Mouse (Mus musculus): ENCODE results near the gene Bbc3. TPM values are rescaled to one million over a fixed set of nuclear protein-coding genes. Genes with fewer than 3 reads are reported as not detected.

Bbc3 gene
- total and polyA plus RNA-seq, 3 experiments = 2.9 to 9.3 TPM; not detected in 1

DNA sequence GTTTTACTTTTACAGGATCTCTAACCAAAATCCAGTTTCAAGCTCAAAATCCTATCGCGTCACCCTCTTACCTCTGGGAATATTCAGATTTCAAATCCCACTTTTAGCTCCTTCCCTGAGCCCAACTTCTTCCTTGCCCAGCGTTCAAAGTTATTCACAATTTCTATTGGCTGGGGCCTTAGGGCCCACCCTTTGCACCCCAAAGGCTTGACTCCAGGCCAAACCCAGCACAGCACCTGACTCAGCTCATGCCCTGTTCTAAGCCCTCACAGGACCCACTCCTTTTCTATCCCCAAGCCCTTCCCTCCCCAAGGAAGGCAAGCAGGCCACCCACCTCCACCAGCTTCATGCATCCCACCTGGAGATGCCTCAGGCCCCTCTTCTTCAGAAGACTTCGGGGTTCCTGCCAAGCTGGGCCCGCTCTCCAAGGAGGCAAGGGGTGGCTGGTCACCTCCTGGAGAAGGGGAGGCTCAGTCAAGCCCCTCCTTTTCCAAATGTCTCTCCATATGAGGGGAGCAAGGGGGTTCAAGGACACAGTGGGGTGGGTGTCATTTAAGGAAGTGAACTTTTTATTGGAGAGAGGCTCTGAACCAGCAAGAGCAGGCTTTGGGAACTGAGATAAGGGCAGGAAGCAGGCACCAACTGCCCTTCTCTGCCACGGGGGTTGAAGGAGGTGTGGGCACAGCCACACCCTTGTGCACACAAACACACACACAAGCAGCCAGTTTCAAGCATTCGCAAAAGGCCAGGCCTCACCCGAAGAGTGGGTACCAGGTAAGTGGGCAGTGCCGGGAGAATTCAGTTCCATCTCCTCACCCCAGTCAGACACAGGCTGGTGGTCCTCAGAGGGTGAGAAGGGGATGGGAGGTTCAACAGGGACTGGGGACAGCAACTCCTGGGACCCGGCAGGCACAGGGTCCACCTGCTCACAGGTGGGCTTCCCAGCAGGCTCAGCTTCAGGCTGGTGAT, 33.0 kb upstream of the Bbc3 start (continued):
- TF ChIP-seq SIN3A (IDR thresholded peaks at IDR 0.05; ENCODE audit: low read length) (peak; percentile 92), CHD1 (IDR thresholded peaks at IDR 0.05; ENCODE audit: low read depth, low read length) (no peak; the same call in 1 of the 2 replicates), MYC (IDR thresholded peaks at IDR 0.05; ENCODE audit: low read depth, low read length) (peak; percentile 62), ZNF384 (IDR thresholded peaks at IDR 0.05; ENCODE audit: low read depth, low read length) (no peak), MAFK (IDR thresholded peaks at IDR 0.05; ENCODE audit: borderline replicate concordance, low read depth, low read length) (0 out of 2 replicates have a peak, but pooled peaks have one; percentile 28), UBTF (IDR thresholded peaks at IDR 0.05; ENCODE audit: borderline replicate concordance, insufficient read depth, low read depth, low read length) (no peak), MAX (IDR thresholded peaks at IDR 0.05; ENCODE audit: low read length) (peak; percentile 67; the same call in 1 of the 2 replicates), RAD21 (IDR thresholded peaks at IDR 0.05; ENCODE audit: low read depth, low read length) (no peak), NRF1 (IDR thresholded peaks at IDR 0.05; ENCODE audit: insufficient read depth, low read depth, low read length, poor library complexity, severe bottlenecking) (no peak), GABPA (IDR thresholded peaks at IDR 0.05; ENCODE audit: low read depth, low read length) (no peak), JUND (IDR thresholded peaks at IDR 0.05; ENCODE audit: low read depth, low read length) (0 out of 2 replicates have a peak, but pooled peaks have one; percentile 49), ELF1 (IDR thresholded peaks at IDR 0.05; ENCODE audit: low read depth, low read length) (peak; percentile 40; the same call in 1 of the 2 replicates), ZMIZ1 (IDR thresholded peaks at IDR 0.05; ENCODE audit: low read depth, low read length) (no peak), TAL1 (IDR thresholded peaks at IDR 0.05; ENCODE audit: low read length) (peak; percentile 85), EP300 (IDR thresholded peaks at IDR 0.05; ENCODE audit: low read depth in 1 of 2, low read length in 2 of 2) (peak; percentile 93 to 97), ETS1 (IDR thresholded peaks at IDR 0.05; ENCODE audit: low read depth, low read length) (peak; percentile 86), ZC3H11A (IDR thresholded peaks at IDR 0.05; ENCODE audit: low read depth, low read length) (no peak), USF1 (IDR thresholded peaks at IDR 0.05; ENCODE audit: low read depth, low read length) (peak; percentile 43; the same call in 1 of the 2 replicates), CHD2 (IDR thresholded peaks at IDR 0.05; ENCODE audit: low read length) (no peak)

DNA sequence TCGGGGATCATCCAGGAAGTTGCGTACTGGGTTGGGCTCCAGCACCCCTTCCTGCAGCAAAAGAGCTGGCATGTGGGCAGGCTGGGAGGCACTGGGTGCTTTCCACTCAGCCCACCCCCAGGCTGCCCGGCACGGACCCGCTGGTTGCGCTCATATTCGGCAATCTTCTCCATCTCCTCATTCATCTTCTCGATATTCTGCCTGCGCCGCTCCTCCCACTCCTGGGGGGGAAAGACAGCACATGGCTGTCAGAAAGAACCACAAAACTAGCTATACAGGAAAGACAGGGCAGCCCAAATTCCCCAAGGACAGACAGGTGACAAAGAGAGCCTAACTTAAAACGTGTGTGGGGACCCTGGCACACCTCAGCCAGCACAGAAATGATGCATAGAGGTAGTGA, 27.5 kb upstream of the Bbc3 start:
- H3K9me3 ChIP-seq (replicated peaks; ENCODE audit: insufficient read depth, low read length) = no peaks in the 10 kb centered on the region
- no peak for DNase-seq (ENCODE audit: low read depth, low spot score)
- no peaks in the 10 kb centered on the region for H3K27me3 ChIP-seq (ENCODE audit: control insufficient read depth in 1 of 2, insufficient read depth in 2 of 2, low read length in 2 of 2)
- TF ChIP-seq POLR2A (IDR thresholded peaks at IDR 0.05; ENCODE audit: control insufficient read depth in 1 of 2, insufficient read depth in 1 of 2, low read depth in 1 of 2, low read length in 2 of 2, poor library complexity in 1 of 2) (no peak; a peak in 1 of 4 replicates), E2F4 (IDR thresholded peaks at IDR 0.05; ENCODE audit: borderline replicate concordance, low read depth, low read length) (no peak), MAX (IDR thresholded peaks at IDR 0.05; ENCODE audit: low read length) (no peak), UBTF (IDR thresholded peaks at IDR 0.05; ENCODE audit: borderline replicate concordance, insufficient read depth, low read depth, low read length) (no peak), ZKSCAN1 (IDR thresholded peaks at IDR 0.05; ENCODE audit: low read depth, low read length) (no peak), ZNF384 (IDR thresholded peaks at IDR 0.05; ENCODE audit: low read depth, low read length) (no peak), KAT2A (conservative IDR thresholded peaks at IDR 0.05; ENCODE audit: low read depth, low read length) (no peak)
- H3K4me1 ChIP-seq (ENCODE audit: control insufficient read depth in 1 of 2, insufficient read depth in 2 of 2, low read length in 2 of 2) = peaks cover 3 to 20% of the 10 kb centered on the region in 2 experiments; a peak in 3 of 4 replicates
- no peak overlapping the region for H3K27ac ChIP-seq (ENCODE audit: control insufficient read depth, low read depth, low read length)
- H3K9ac ChIP-seq (ENCODE audit: control insufficient read depth, low read depth, low read length, poor library complexity, severe bottlenecking) = no peak overlapping the region
- H3K36me3 ChIP-seq (ENCODE audit: control insufficient read depth in 1 of 2, insufficient read depth in 2 of 2, low read length in 2 of 2) = peaks cover 0 to 14% of the 10 kb centered on the region in 2 experiments; a peak in 3 of 4 replicates
- H3K79me2 ChIP-seq (ENCODE audit: control insufficient read depth, insufficient read depth, low read length, poor library complexity) = peaks cover 16% of the 10 kb centered on the region
- H3K4me3 ChIP-seq (ENCODE audit: control insufficient read depth in 1 of 2, insufficient read depth in 1 of 2, low read depth in 2 of 2, low read length in 2 of 2) = no peak overlapping the region
